Mouse (Mus musculus) megakaryocyte, embryonic 14.5 days (primary cell): ENCODE results near the gene Sipa1l2.

Source experiments
- FLI1 ChIP-seq: IDR thresholded peaks from 2 replicates; pipeline ENCODE4 v1.6.1; 2012; ENCODE audit warnings: low read length, inconsistent platforms, mixed read lengths
- GATA1 ChIP-seq: IDR thresholded peaks from 3 replicates; pipeline ENCODE4 v1.6.1; 2012; ENCODE audit warnings: mixed read lengths, low read length, inconsistent platforms, borderline replicate concordance

- TF ChIP-seq FLI1 (no peak), GATA1 (no peak)
These were observed 46.4 kb downstream of the Sipa1l2 start for GRCm38 (mm10) chr8:125523213-125523612.
